ENCODE assay signal across 7 mouse cellular contexts in genomic region chr17:34123518-34123917, GRCm38 (mm10). TPM values are rescaled to one million over a fixed set of nuclear protein-coding genes. Genes with fewer than 3 reads are reported as not detected.
A peak's percentile ranks its signal among the peaks of the same experiment; 100 is the strongest.
DNase-seq lines count a peak whose midpoint lies in the region; ATAC-seq and TF ChIP-seq lines count a peak whose summit lies in the region.

No protein-coding gene starts in this region.

- DNase-seq in 3134 (ENCODE audit: extremely low read depth, insufficient read length, low spot score): peak; percentile 60
- DNase-seq in A20 (ENCODE audit: low read depth, low spot score): peak; percentile 46
- DNase-seq in intestine, embryonic 14.5 days (ENCODE audit: low spot score): no peak
- DNase-seq in mesoderm, embryonic 11.5 days (ENCODE audit: low read depth, low spot score): peak; percentile 36
- no peak for DNase-seq in layer of hippocampus, adult 18-20 months (ENCODE audit: low spot score in 2 of 2)
- DNase-seq in layer of hippocampus, adult 8-10 months (ENCODE audit: low spot score in 2 of 2): no peak

- no peak for TF ChIP-seq CTCF in embryonic fibroblast, embryonic 13.5 days (IDR thresholded peaks at IDR 0.05; ENCODE audit: borderline replicate concordance, insufficient read depth, low read length)

- peak overlapping the region; percentile 97 for H3K4me2 ChIP-seq in intestine, embryonic 14.5 days (ENCODE audit: low read length)

- ATAC-seq in intestine, embryonic 14.5 days (replicated peaks; ENCODE audit: low FRiP score, low TSS enrichment, low read depth): no peak

- H3K9ac ChIP-seq in intestine, embryonic 14.5 days (ENCODE audit: low read length): peak overlapping the region; percentile 96

- H3K4me3 ChIP-seq in embryonic fibroblast, embryonic 13.5 days (ENCODE audit: insufficient read depth, low read length): peak overlapping the region; percentile 70
- H3K4me3 ChIP-seq in intestine, embryonic 14.5 days (ENCODE audit: low read depth, low read length): peak overlapping the region; percentile 95

- no peaks in the 10 kb centered on the region for H3K27me3 ChIP-seq in intestine, embryonic 14.5 days (replicated peaks; ENCODE audit: control insufficient read depth, insufficient read depth, low read length)

- H3K27ac ChIP-seq in embryonic fibroblast, embryonic 13.5 days (ENCODE audit: insufficient read depth, low read length): peak overlapping the region; percentile 98
- H3K27ac ChIP-seq in intestine, embryonic 14.5 days (ENCODE audit: low read depth): peak overlapping the region; percentile 100

- H3K4me1 ChIP-seq in embryonic fibroblast, embryonic 13.5 days (ENCODE audit: control insufficient read depth, insufficient read depth, low read length): peaks cover 10% of the 10 kb centered on the region
- H3K4me1 ChIP-seq in intestine, embryonic 14.5 days (replicated peaks; ENCODE audit: control insufficient read depth, insufficient read depth, low read length): peaks cover 32% of the 10 kb centered on the region; the same call in 1 of the 2 replicates

- 0% methylated on average over 2 of the region's 2 CpGs for WGBS in intestine, embryonic 14.5 days

- peak; percentile 59 for TF ChIP-seq POLR2A in embryonic fibroblast, embryonic 13.5 days (IDR thresholded peaks at IDR 0.05; ENCODE audit: low read depth, low read length)

- no peaks in the 10 kb centered on the region for H3K9me3 ChIP-seq in intestine, embryonic 14.5 days (ENCODE audit: control insufficient read depth, low read length)

- peaks cover 5% of the 10 kb centered on the region; the same call in 1 of the 2 replicates for H3K36me3 ChIP-seq in intestine, embryonic 14.5 days (ENCODE audit: control insufficient read depth, insufficient read depth, low read length)

RNA-seq across cellular contexts. Expression of gene Brd2, which starts 1.1 kb away (rescaled TPM):
- 205 and 233 TPM in 2 replicates for polyA plus RNA-seq in embryonic fibroblast, embryonic 13.5 days (2011; ENCODE audit: insufficient read length, low read depth, missing spikeins)
- polyA plus RNA-seq in intestine, embryonic 14.5 days (2014; fragmentation: Nextera tagmentation; extraction: Ambion mirVana): 124 and 144 TPM in 2 replicates
- 100 to 1,000 TPM; 184 to 185 TPM for total RNA-seq in layer of hippocampus, adult 18-20 months (2021)
- total RNA-seq in layer of hippocampus, adult 8-10 months (2022): 100 to 1,000 TPM; 190 to 204 (median 197) TPM

RNA-seq across cellular contexts. Expression of gene H2-DMa, which starts 4.2 kb away (rescaled TPM):
- 8.2 and 10.0 TPM in 2 replicates for polyA plus RNA-seq in embryonic fibroblast, embryonic 13.5 days (2011; ENCODE audit: insufficient read length, low read depth, missing spikeins)
- 11.0 and 13.5 TPM in 2 replicates for polyA plus RNA-seq in intestine, embryonic 14.5 days (2014; fragmentation: Nextera tagmentation; extraction: Ambion mirVana)
- total RNA-seq in layer of hippocampus, adult 18-20 months (2021): 10 to 100 TPM; 27.4 to 32.5 TPM
- total RNA-seq in layer of hippocampus, adult 8-10 months (2022): 10 to 100 TPM; 31.5 to 37.7 (median 34.2) TPM

RNA-seq across cellular contexts. Expression of gene H2-DMb2, which starts 19.6 kb away (rescaled TPM):
- not detected in 2 replicates for polyA plus RNA-seq in embryonic fibroblast, embryonic 13.5 days (2011; ENCODE audit: insufficient read length, low read depth, missing spikeins)
- polyA plus RNA-seq in intestine, embryonic 14.5 days (2014; fragmentation: Nextera tagmentation; extraction: Ambion mirVana): 0.15 and 0.42 TPM in 2 replicates
- total RNA-seq in layer of hippocampus, adult 18-20 months (2021): 1 to 10 TPM; 1.3 to 1.6 TPM
- total RNA-seq in layer of hippocampus, adult 8-10 months (2022): 1 to 10 TPM in 2 of 4 experiments, under 1 TPM in 2; 0.51 to 3.5 (median 2.1) TPM

RNA-seq across cellular contexts. Expression of gene H2-DMb1, which starts 29.4 kb away (rescaled TPM):
- polyA plus RNA-seq in embryonic fibroblast, embryonic 13.5 days (2011; ENCODE audit: insufficient read length, low read depth, missing spikeins): 2.2 and 2.4 TPM in 2 replicates
- 1.7 and 1.8 TPM in 2 replicates for polyA plus RNA-seq in intestine, embryonic 14.5 days (2014; fragmentation: Nextera tagmentation; extraction: Ambion mirVana)
- total RNA-seq in layer of hippocampus, adult 18-20 months (2021): 1 to 10 TPM; 3.2 to 3.8 TPM
- total RNA-seq in layer of hippocampus, adult 8-10 months (2022): 1 to 10 TPM; 3.4 to 9.7 (median 6.0) TPM

RNA-seq across cellular contexts. Expression of gene H2-Oa, which starts 31.4 kb away (rescaled TPM):
- polyA plus RNA-seq in embryonic fibroblast, embryonic 13.5 days (2011; ENCODE audit: insufficient read length, low read depth, missing spikeins): not detected in 2 replicates
- polyA plus RNA-seq in intestine, embryonic 14.5 days (2014; fragmentation: Nextera tagmentation; extraction: Ambion mirVana): 0.75 and 1.1 TPM in 2 replicates
- not detected for total RNA-seq in layer of hippocampus, adult 18-20 months (2021)
- 1 to 10 TPM in 2 of 4 experiments, not detected in 2; 2.6 to 3.6 TPM for total RNA-seq in layer of hippocampus, adult 8-10 months (2022)

Comparison
In these comparisons a context has a peak if more than half of its experiments do, and no peak if none do; other contexts are left out.
1. DNase-seq: peak in 3134 (single experiment), A20 (single experiment) and mesoderm, embryonic 11.5 days (single experiment); none in intestine, embryonic 14.5 days (single experiment), layer of hippocampus, adult 18-20 months (0 of 2) and layer of hippocampus, adult 8-10 months (0 of 2).